Mouse (Mus musculus): ENCODE measurements around the gene Gcdh. TPM values are rescaled to one million over a fixed set of nuclear protein-coding genes. Genes with fewer than 3 reads are reported as not detected.
A peak's percentile ranks its signal among the peaks of the same experiment; 100 is the strongest.

Gcdh gene
- total RNA-seq, 2 experiments from 2014 or later = 55.0 to 56.0 TPM

DNA sequence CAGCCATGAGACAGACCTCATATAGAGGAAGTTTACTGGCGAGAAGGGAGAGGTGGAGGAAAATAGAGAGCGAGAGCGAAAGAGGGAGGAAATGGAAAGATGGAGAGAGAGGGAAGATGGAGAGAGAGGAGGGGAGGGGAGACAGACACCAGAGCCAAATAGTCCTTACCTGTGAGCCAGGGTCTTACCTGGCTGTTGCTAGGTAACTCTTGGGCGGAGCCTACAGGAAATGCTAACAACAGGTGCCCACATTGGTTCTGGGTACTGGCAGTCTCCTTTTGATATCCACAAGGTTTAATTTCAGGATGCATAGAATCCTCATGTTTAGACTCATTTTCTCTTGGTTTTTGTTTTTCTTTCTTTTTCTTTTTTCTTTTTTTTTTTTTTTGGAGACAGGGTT lies 20.7 kb downstream of the Gcdh start:
- DNase-seq (ENCODE audit: low spot score in 2 of 2) = no peak

DNA sequence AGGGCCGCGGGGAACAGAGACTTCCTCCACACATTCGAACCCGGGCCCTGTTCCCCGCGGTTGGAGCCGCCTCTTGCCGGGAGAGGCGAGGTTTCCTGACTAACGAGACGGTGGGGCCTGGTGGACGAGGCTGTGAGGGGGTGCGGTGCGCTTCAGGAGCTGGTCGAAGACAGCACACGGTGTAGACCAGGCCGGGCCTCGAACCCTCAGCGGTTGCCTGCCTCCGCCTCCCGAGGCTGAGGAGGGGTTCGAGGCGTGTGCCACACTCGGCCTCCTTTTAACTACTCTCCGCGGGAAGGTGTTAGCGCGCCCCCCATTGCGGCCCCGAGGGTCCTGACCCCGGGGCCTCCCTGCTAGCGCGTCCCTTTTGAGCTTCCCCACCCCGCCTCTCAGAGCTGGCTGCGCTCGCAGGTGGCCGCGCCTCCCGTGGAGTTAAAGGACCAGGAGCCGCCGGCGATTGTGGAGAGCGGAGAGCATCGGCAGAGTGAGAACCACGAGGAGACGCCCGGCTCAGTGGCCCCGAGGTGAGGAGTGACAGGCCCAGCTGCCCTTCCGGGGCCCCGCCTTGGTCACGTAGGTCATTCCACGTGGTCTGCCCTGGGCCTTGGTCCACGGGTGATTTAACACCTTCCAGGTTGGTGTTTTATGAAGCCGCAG lies 21.3 kb downstream of the Gcdh start:
- no peak for DNase-seq (ENCODE audit: low spot score in 2 of 2)

GRCm38 (mm10) chr8:84871376-84872308 lies 22.1 kb downstream of the Gcdh start, which contains the start of gene Syce2:
Syce2 (plus strand) TSS chr8:84872111.
- peak; percentile 61 to 69 for DNase-seq (ENCODE audit: low spot score in 2 of 2)

DNA sequence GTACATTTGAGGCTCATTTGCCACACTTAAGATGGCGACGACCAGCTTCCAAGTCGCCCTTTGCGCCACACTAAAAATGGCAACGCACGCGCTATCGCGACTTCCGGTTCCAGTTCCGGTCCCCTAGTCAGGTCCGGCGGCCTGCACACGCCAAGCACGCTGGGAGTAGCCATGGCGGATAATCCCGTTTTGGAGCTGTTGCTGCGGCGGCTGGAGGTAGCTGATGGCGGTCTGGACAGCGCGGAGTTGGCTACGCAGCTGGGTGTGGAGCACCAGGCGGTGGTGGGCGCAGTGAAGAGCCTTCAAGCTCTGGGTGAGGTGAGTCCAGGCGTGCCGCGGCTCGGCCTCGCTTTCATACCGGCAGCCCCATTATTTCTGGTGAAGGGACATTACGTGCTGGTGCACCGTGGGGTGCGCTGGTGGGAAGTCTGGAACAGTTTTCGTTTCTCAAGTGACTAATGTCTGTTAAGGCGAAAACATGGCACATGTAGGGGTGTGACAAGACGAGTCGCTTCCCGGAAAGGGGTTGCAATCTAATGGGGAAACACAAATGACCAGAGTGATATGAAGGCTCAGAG lies 36.8 kb downstream of the Gcdh start, which contains the start of gene Farsa:
Gene Farsa (plus strand): TSS at position 126 of the 578 bp plus-strand sequence.
- DNase-seq (ENCODE audit: low spot score in 2 of 2) = peak; percentile 75 to 83

DNA sequence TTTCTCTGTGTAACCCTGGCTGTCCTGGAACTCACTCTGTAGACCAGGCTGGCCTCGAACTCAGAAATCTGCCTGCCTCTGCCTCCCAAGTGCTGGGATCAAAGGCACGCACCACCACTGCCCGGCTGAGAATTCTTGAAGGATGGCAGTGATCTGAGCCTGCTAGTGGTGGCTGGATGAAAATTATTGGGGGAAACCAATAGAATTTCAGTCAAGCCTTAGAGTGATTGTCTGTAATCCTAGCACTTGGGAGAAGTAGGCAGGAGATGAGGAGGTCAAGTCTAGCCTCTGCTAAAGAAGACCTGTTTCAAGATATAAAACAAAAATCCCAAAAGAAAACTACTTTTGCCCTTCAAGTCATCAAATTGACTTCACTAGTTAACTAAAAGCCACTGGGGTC lies 37.3 kb downstream of the Gcdh start:
- DNase-seq (ENCODE audit: low spot score in 2 of 2) = no peak

GRCm38 (mm10) chr8:84847684-84848435 lies 45.9 kb downstream of the Gcdh start:
- DNase-seq (ENCODE audit: low spot score in 2 of 2) = no peak

GRCm38 (mm10) chr8:84846722-84847572 lies 46.8 kb downstream of the Gcdh start, which contains the start of gene Calr:
Calr (minus strand) TSS chr8:84846934.
- peak; percentile 98 to 99 for DNase-seq (ENCODE audit: low spot score in 2 of 2)

- DNase-seq (ENCODE audit: low spot score in 2 of 2) = no peak
Measured at GRCm38 (mm10) chr8:84846094-84846721, 47.5 kb downstream of the Gcdh start.

- no peak for DNase-seq (ENCODE audit: low spot score in 2 of 2)
Measured at GRCm38 (mm10) chr8:84845355-84846093, 48.2 kb downstream of the Gcdh start.

- no peak for DNase-seq (ENCODE audit: low spot score in 2 of 2)
Measured at GRCm38 (mm10) chr8:84844397-84845070, 49.2 kb downstream of the Gcdh start.

DNA sequence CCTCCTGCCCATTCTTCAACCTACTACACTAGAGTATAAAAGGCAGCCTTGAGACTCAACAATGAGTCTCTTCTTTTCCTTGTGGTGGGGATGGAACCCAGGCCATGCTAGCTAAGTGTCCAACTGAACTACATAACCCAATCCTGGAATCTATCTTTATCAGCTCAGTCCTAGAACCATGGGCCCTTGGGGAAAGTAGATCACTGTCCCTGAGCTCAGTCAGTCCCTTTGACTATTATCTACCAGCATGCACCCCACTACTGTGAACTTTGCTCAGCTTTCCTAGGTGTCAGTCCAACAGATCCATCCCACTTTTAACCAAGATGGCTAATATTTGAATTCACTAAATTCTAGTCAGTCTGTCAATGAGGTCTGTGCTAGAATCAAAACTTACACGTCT lies 52.2 kb downstream of the Gcdh start:
- DNase-seq (ENCODE audit: low spot score in 2 of 2) = no peak

GRCm38 (mm10) chr8:84840248-84840999 lies 53.3 kb downstream of the Gcdh start, which contains the start of gene Rad23a:
Rad23a (minus strand) TSS chr8:84840665.
- peak; percentile 77 to 79 for DNase-seq (ENCODE audit: low spot score in 2 of 2)

DNA sequence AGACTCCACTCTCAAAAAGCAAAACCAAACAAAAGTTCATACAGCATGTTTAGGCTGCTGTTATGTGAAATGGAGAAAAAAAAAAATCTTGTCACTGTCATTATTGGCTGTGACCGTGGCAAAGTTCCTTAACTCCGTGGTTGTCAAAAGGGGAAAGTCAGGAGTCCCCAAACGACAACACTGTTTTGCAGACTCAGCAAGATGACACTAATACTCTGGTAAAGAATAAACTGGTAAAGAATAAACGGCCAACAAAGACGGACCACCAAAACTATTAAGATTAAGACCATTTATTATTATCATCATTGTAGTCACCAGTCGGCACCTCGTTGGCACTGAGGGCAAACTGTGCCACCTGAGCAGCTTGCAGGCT lies 53.9 kb downstream of the Gcdh start:
- DNase-seq (ENCODE audit: low spot score in 2 of 2) = no peak

DNA sequence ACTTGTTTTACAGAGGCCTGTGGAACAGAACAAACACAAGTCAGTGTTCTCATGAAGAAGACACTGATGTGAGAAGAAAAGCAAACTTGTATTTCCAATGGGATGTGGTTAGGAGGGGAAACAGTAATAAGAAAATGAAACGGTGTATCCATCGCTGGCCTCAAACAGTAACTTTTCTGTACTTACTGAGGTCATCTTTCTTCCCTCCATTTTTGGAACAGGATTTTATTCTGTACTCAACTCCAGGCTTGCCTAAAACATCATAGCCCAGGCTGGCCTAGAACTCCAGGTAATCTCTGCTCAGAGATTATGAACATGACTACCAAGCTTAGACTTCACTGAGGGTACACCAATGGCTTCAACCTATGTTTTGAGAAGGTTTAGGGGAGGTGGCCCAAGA lies 54.3 kb downstream of the Gcdh start:
- DNase-seq (ENCODE audit: low spot score in 2 of 2) = no peak

DNA sequence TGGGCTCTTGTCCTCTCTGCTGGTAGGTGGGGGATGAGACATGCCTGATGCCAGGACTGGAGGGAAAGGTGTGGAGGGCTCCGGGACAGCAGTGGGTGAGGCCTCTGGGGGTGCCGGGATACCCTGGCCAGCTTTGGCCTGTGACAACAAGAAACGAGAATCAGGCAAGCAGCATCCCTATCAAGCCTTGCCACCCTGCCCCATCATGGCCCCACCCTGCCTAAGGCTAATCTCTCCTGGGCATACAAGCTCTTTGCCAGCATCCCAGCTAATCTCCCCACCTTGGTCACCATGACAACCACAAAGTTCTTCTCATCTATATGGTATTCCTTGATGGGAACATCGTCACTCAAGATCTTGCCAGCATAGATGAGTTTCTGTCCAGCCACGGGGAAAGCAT lies 55.2 kb downstream of the Gcdh start:
- DNase-seq (ENCODE audit: low spot score in 2 of 2) = no peak

GRCm38 (mm10) chr8:84837912-84838470 lies 55.7 kb downstream of the Gcdh start:
- no peak for DNase-seq (ENCODE audit: low spot score in 2 of 2)

Data from adrenal gland, postnatal 4 days (tissue).